Mouse (Mus musculus): ENCODE results near the gene Gm26920. TPM values are rescaled to one million over a fixed set of nuclear protein-coding genes. Genes with fewer than 3 reads are reported as not detected.

Gm26920 gene
- polyA plus RNA-seq, 1 experiment from 2014 or later = 1.7 TPM

- Histone ChIP-seq H3K4me3 (no peak overlapping the region), H3K9me3 (replicated peaks) (no peaks in the 10 kb centered on the region), H3K36me3 (ENCODE audit: poor library complexity, severe bottlenecking) (peaks cover 38% of the 10 kb centered on the region), H3K9ac (no peak overlapping the region), H3K4me2 (no peak overlapping the region), H3K4me1 (peaks cover 27% of the 10 kb centered on the region; the same call in 1 of the 2 replicates), H3K27me3 (no peaks in the 10 kb centered on the region), H3K27ac (peak overlapping the region; percentile 66; the same call in 1 of the 2 replicates)
- ATAC-seq = no peak
- 81% methylated on average over 10 of the region's 10 CpGs for WGBS
These were observed 79.5 kb downstream of the Gm26920 start for GRCm38 (mm10) chr7:30010551-30011195.

GRCm38 (mm10) chr7:30009321-30010085, 80.7 kb downstream of the Gm26920 start:
- peak overlapping the region; percentile 3; the same call in 1 of the 2 replicates for H3K9ac ChIP-seq
- H3K36me3 ChIP-seq (ENCODE audit: poor library complexity, severe bottlenecking) = peaks cover 34% of the 10 kb centered on the region
- peak overlapping the region; percentile 12 for H3K4me2 ChIP-seq
- no peaks in the 10 kb centered on the region for H3K27me3 ChIP-seq
- ATAC-seq = peak; percentile 62; the same call in 1 of the 2 replicates
- H3K4me3 ChIP-seq = no peak overlapping the region
- H3K4me1 ChIP-seq = peaks cover 27% of the 10 kb centered on the region; the same call in 1 of the 2 replicates
- H3K27ac ChIP-seq = peak overlapping the region; percentile 66
- 61% methylated on average over 21 of the region's 21 CpGs for WGBS
- H3K9me3 ChIP-seq (replicated peaks) = no peaks in the 10 kb centered on the region

GRCm38 (mm10) chr7:30008020-30008690, 82.1 kb downstream of the Gm26920 start:
- Histone ChIP-seq H3K9ac (no peak overlapping the region), H3K27me3 (no peaks in the 10 kb centered on the region), H3K4me2 (no peak overlapping the region), H3K9me3 (replicated peaks) (no peaks in the 10 kb centered on the region), H3K4me3 (no peak overlapping the region), H3K27ac (no peak overlapping the region), H3K36me3 (ENCODE audit: poor library complexity, severe bottlenecking) (peaks cover 23% of the 10 kb centered on the region), H3K4me1 (peaks cover 27% of the 10 kb centered on the region; the same call in 1 of the 2 replicates)
- no peak for ATAC-seq
- 83% methylated on average over 6 of the region's 6 CpGs for WGBS

GRCm38 (mm10) chr7:30007601-30008000, 82.6 kb downstream of the Gm26920 start:
- Histone ChIP-seq H3K27ac (no peak overlapping the region), H3K36me3 (ENCODE audit: poor library complexity, severe bottlenecking) (peaks cover 26% of the 10 kb centered on the region), H3K4me3 (no peak overlapping the region), H3K4me1 (peaks cover 27% of the 10 kb centered on the region; the same call in 1 of the 2 replicates), H3K27me3 (no peaks in the 10 kb centered on the region), H3K4me2 (no peak overlapping the region), H3K9ac (no peak overlapping the region), H3K9me3 (replicated peaks) (no peaks in the 10 kb centered on the region)
- ATAC-seq = no peak
- WGBS = 96% methylated on average over 1 of the region's 1 CpGs

Small RNAs within 50 kb of the gene (microRNA-seq; reads per million reads assigned to microRNA genes)
- gene Gm23368 = not detected

Other genes with a start within 250 kb of the Gm26920 start
- 11.7 and 13.7 TPM in 2 replicates for gene Zfp940, start 236.7 kb downstream of the Gm26920 start, polyA plus RNA-seq (2015; fragmentation: Nextera tagmentation; extraction: Ambion mirVana)
- gene Zfp420, start 230.4 kb downstream of the Gm26920 start, polyA plus RNA-seq (2015; fragmentation: Nextera tagmentation; extraction: Ambion mirVana) = 13.8 and 14.3 TPM in 2 replicates
- gene Zfp27, start 183.8 kb downstream of the Gm26920 start, polyA plus RNA-seq (2015; fragmentation: Nextera tagmentation; extraction: Ambion mirVana) = 13.7 and 15.5 TPM in 2 replicates
- 7.2 and 7.5 TPM in 2 replicates for gene Zfp383, start 182.2 kb downstream of the Gm26920 start, polyA plus RNA-seq (2015; fragmentation: Nextera tagmentation; extraction: Ambion mirVana)
- gene Zfp74, start 136.3 kb downstream of the Gm26920 start, polyA plus RNA-seq (2015; fragmentation: Nextera tagmentation; extraction: Ambion mirVana) = 16.6 TPM in 2 replicates
- gene Zfp568, start 106.5 kb downstream of the Gm26920 start, polyA plus RNA-seq (2015; fragmentation: Nextera tagmentation; extraction: Ambion mirVana) = 5.7 and 6.0 TPM in 2 replicates
- gene Zfp14, start 39.0 kb downstream of the Gm26920 start, polyA plus RNA-seq (2015; fragmentation: Nextera tagmentation; extraction: Ambion mirVana) = 9.6 and 10.6 TPM in 2 replicates
- gene Zfp82, start 17.5 kb downstream of the Gm26920 start, polyA plus RNA-seq (2015; fragmentation: Nextera tagmentation; extraction: Ambion mirVana) = 10.3 and 11.8 TPM in 2 replicates
- gene Zfp566, start 117 bp upstream of the Gm26920 start, polyA plus RNA-seq (2015; fragmentation: Nextera tagmentation; extraction: Ambion mirVana) = 19.3 and 20.9 TPM in 2 replicates
- gene Zfp260, start 4.4 kb upstream of the Gm26920 start, polyA plus RNA-seq (2015; fragmentation: Nextera tagmentation; extraction: Ambion mirVana) = 118 and 121 TPM in 2 replicates
- 19.0 and 21.1 TPM in 2 replicates for gene Zfp382, start 31.5 kb upstream of the Gm26920 start, polyA plus RNA-seq (2015; fragmentation: Nextera tagmentation; extraction: Ambion mirVana)
- 19.5 and 23.7 TPM in 2 replicates for gene Zfp146, start 79.3 kb upstream of the Gm26920 start, polyA plus RNA-seq (2015; fragmentation: Nextera tagmentation; extraction: Ambion mirVana)
- 1.7 and 4.4 TPM in 2 replicates for gene Cox7a1, start 93.7 kb upstream of the Gm26920 start, polyA plus RNA-seq (2015; fragmentation: Nextera tagmentation; extraction: Ambion mirVana)
- 51.9 and 54.9 TPM in 2 replicates for gene Capns1, start 108.4 kb upstream of the Gm26920 start, polyA plus RNA-seq (2015; fragmentation: Nextera tagmentation; extraction: Ambion mirVana)
- gene Polr2i, start 141.5 kb upstream of the Gm26920 start, polyA plus RNA-seq (2015; fragmentation: Nextera tagmentation; extraction: Ambion mirVana) = 189 and 194 TPM in 2 replicates
- gene Tbcb, start 141.9 kb upstream of the Gm26920 start, polyA plus RNA-seq (2015; fragmentation: Nextera tagmentation; extraction: Ambion mirVana) = 318 and 339 TPM in 2 replicates
- gene Ovol3, start 145.3 kb upstream of the Gm26920 start, polyA plus RNA-seq (2015; fragmentation: Nextera tagmentation; extraction: Ambion mirVana) = not detected in 2 replicates
- 0.21 and 0.68 TPM in 2 replicates for gene Thap8, start 189.7 kb upstream of the Gm26920 start, polyA plus RNA-seq (2015; fragmentation: Nextera tagmentation; extraction: Ambion mirVana)
- gene Wdr62, start 190.0 kb upstream of the Gm26920 start, polyA plus RNA-seq (2015; fragmentation: Nextera tagmentation; extraction: Ambion mirVana) = 11.6 and 13.2 TPM in 2 replicates
- 88.8 and 91.4 TPM in 2 replicates for gene Clip3, start 201.3 kb upstream of the Gm26920 start, polyA plus RNA-seq (2015; fragmentation: Nextera tagmentation; extraction: Ambion mirVana)
- 101 and 102 TPM in 2 replicates for gene Alkbh6, start 218.3 kb upstream of the Gm26920 start, polyA plus RNA-seq (2015; fragmentation: Nextera tagmentation; extraction: Ambion mirVana)
- 9.2 and 12.7 TPM in 2 replicates for gene Syne4, start 224.4 kb upstream of the Gm26920 start, polyA plus RNA-seq (2015; fragmentation: Nextera tagmentation; extraction: Ambion mirVana)
- gene E130208F15Rik, start 231.3 kb upstream of the Gm26920 start, polyA plus RNA-seq (2015; fragmentation: Nextera tagmentation; extraction: Ambion mirVana) = not detected in 2 replicates
- gene Sdhaf1, start 233.5 kb upstream of the Gm26920 start, polyA plus RNA-seq (2015; fragmentation: Nextera tagmentation; extraction: Ambion mirVana) = 24.2 and 24.7 TPM in 2 replicates

Data from forebrain, embryonic 13.5 days (tissue).